ENCODE assay signal across 18 mouse cellular contexts in the genomic region with DNA sequence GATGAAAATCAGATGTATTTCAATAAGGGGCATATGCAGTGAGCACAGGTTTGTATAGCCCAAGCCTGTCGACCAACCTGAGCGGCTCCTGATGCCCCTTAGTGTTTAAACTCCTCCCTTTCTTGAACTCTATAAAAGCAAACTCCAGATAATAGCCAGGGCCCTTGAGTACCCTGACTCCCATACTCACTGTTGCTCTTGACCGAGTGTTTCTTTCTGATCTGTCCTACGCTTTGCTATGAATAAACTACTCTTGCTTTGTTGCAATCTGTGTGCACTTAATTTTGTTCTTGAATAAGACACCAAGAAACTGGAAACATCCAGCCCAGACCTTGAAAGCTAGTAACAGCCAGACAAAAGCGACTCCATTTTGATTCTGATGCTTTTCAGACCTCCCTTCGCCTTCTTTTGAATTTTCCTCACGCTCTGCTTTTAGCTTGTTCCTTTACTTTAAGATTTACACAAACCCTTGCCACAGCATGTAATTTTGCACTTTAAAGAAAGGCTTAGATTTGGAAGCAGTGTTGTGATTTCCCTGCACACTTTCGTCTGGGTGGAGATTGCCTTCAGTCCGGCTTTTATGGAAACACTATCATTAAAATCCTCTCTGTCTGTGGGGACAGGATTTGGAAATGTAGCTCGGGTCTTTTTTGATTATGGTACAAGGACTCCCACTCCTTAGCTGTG.
DNase-seq lines count a peak whose midpoint lies in the region; ATAC-seq and TF ChIP-seq lines count a peak whose summit lies in the region.
"Had no signal": no experiment of that assay in that cellular context is flagged by ENCODE, and none has a peak within 500 bp of the region (broad histone marks: within the 10 kb centered on the region; RNA-seq: fewer than 3 reads in every experiment).

No protein-coding gene starts in this region.

- 0 out of 2 replicates have a peak overlapping the region, but pooled peaks have one; percentile 8 for H3K27ac ChIP-seq in embryonic facial prominence, embryonic 15.5 days (replicated peaks)
- no peak overlapping the region for H3K27ac ChIP-seq in embryonic facial prominence, embryonic 10.5 days (replicated peaks)
- H3K27ac ChIP-seq in forebrain, embryonic 15.5 days (replicated peaks), result peak overlapping the region; percentile 29; the same call in 1 of the 2 replicates
- no peak overlapping the region for H3K27ac ChIP-seq in left cerebral cortex, adult 2 months
- H3K27ac ChIP-seq: heart, adult 2 months; hindbrain, embryonic 10.5 days; hindbrain, embryonic 14.5 days; intestine, embryonic 15.5 days had no signal

- no peak overlapping the region for H3K9ac ChIP-seq in embryonic facial prominence, embryonic 15.5 days
- no peak overlapping the region for H3K9ac ChIP-seq in forebrain, embryonic 15.5 days (replicated peaks)
- H3K9ac ChIP-seq: heart, embryonic 12.5 days; hindbrain, embryonic 14.5 days; intestine, embryonic 15.5 days had no signal

- H3K36me3 ChIP-seq in embryonic facial prominence, embryonic 15.5 days, result no peaks in the 10 kb centered on the region
- H3K36me3 ChIP-seq in embryonic facial prominence, embryonic 10.5 days (replicated peaks), result no peaks in the 10 kb centered on the region
- H3K36me3 ChIP-seq in forebrain, embryonic 15.5 days, result no peaks in the 10 kb centered on the region
- H3K36me3 ChIP-seq: heart, embryonic 12.5 days; hindbrain, embryonic 10.5 days; intestine, embryonic 15.5 days had no signal

- no peak for DNase-seq in embryonic facial prominence, embryonic 10.5 days (ENCODE audit: low spot score)
- peak; percentile 36 for DNase-seq in heart, adult 11 months
- no peak for DNase-seq in heart, adult 8-10 months (ENCODE audit: low spot score)
- DNase-seq in R1 (ENCODE audit: low read depth, low spot score), result peak; percentile 74
- no peak for DNase-seq in left cerebral cortex, adult 2 months (ENCODE audit: extremely low spot score in 1 of 2, low spot score in 2 of 2)
- DNase-seq: adrenal gland, postnatal 14 days; cerebellum, adult 2 months; cerebellum, postnatal 10 days; gastrocnemius, postnatal 10 days; kidney, adult 2 months had no signal

- H3K4me3 ChIP-seq in embryonic facial prominence, embryonic 15.5 days (replicated peaks), result no peak overlapping the region
- no peak overlapping the region for H3K4me3 ChIP-seq in embryonic facial prominence, embryonic 10.5 days
- no peak overlapping the region for H3K4me3 ChIP-seq in forebrain, embryonic 15.5 days
- no peak overlapping the region for H3K4me3 ChIP-seq in left cerebral cortex, adult 2 months
- H3K4me3 ChIP-seq: heart, adult 2 months; heart, embryonic 12.5 days; hindbrain, embryonic 10.5 days; intestine, embryonic 15.5 days had no signal

- WGBS in embryonic facial prominence, embryonic 15.5 days, result 60% methylated on average over 10 of the region's 10 CpGs
- WGBS in embryonic facial prominence, embryonic 10.5 days, result 81% methylated on average over 10 of the region's 10 CpGs
- 36% methylated on average over 10 of the region's 10 CpGs for WGBS in forebrain, embryonic 15.5 days

- H3K27me3 ChIP-seq in embryonic facial prominence, embryonic 15.5 days, result no peaks in the 10 kb centered on the region
- H3K27me3 ChIP-seq in embryonic facial prominence, embryonic 10.5 days (replicated peaks; ENCODE audit: low read depth, poor library complexity, severe bottlenecking), result no peaks in the 10 kb centered on the region
- no peaks in the 10 kb centered on the region for H3K27me3 ChIP-seq in forebrain, embryonic 15.5 days
- H3K27me3 ChIP-seq: heart, embryonic 12.5 days; intestine, embryonic 15.5 days had no signal

- no peaks in the 10 kb centered on the region for H3K9me3 ChIP-seq in embryonic facial prominence, embryonic 15.5 days (replicated peaks)
- no peaks in the 10 kb centered on the region for H3K9me3 ChIP-seq in embryonic facial prominence, embryonic 10.5 days
- H3K9me3 ChIP-seq in forebrain, embryonic 15.5 days, result no peaks in the 10 kb centered on the region
- H3K9me3 ChIP-seq: heart, embryonic 12.5 days; hindbrain, embryonic 10.5 days; intestine, embryonic 15.5 days had no signal

- intact Hi-C loops in left cerebral cortex, adult 2 months (cut with DNase I), result no loop called here

- no peak overlapping the region for H3K4me2 ChIP-seq in embryonic facial prominence, embryonic 15.5 days (replicated peaks)
- H3K4me2 ChIP-seq in forebrain, embryonic 15.5 days (replicated peaks), result no peak overlapping the region
- H3K4me2 ChIP-seq: heart, embryonic 12.5 days; hindbrain, embryonic 14.5 days; intestine, embryonic 15.5 days had no signal

- no peaks in the 10 kb centered on the region for H3K4me1 ChIP-seq in embryonic facial prominence, embryonic 15.5 days
- H3K4me1 ChIP-seq in embryonic facial prominence, embryonic 10.5 days, result no peaks in the 10 kb centered on the region
- peaks cover 4% of the 10 kb centered on the region; the same call in 1 of the 2 replicates for H3K4me1 ChIP-seq in forebrain, embryonic 15.5 days
- H3K4me1 ChIP-seq: heart, embryonic 12.5 days; hindbrain, embryonic 10.5 days; intestine, embryonic 15.5 days had no signal

- no peak for ATAC-seq in embryonic facial prominence, embryonic 15.5 days (ENCODE audit: insufficient number of reproducible peaks, low FRiP score, low TSS enrichment, low read depth)
- 0 out of 2 replicates have a peak, but pooled peaks have one; percentile 43 for ATAC-seq in forebrain, embryonic 15.5 days (replicated peaks)
- ATAC-seq in erythroblast, adult 5-6 weeks (replicated peaks; ENCODE audit: low FRiP score, poor library complexity, severe bottlenecking), result no peak
- ATAC-seq: intestine, embryonic 15.5 days had no signal

- TF ChIP-seq CTCF in left cerebral cortex, adult 2 months (IDR thresholded peaks at IDR 0.05), result no peak

Comparison
In these comparisons a context has a peak if more than half of its experiments do, and no peak if none do; other contexts are left out.
1. H3K27ac ChIP-seq: peak in embryonic facial prominence, embryonic 15.5 days (single experiment) and forebrain, embryonic 15.5 days (single experiment); none in embryonic facial prominence, embryonic 10.5 days (single experiment) and left cerebral cortex, adult 2 months (single experiment).
2. DNase-seq: peak in heart, adult 11 months (single experiment) and R1 (single experiment); none in embryonic facial prominence, embryonic 10.5 days (single experiment), heart, adult 8-10 months (single experiment) and left cerebral cortex, adult 2 months (0 of 2).